Mouse (Mus musculus): ENCODE data around the gene Shank1.

Shank1 gene

GRCm38 (mm10) chr7:44373889-44374652 is 64.0 kb downstream of the Shank1 start:
- peak; percentile 73 to 84 for DNase-seq

- DNase-seq: peak in 1 of 2 experiments; percentile 13
Observed at GRCm38 (mm10) chr7:44374756-44375155, 64.7 kb downstream of the Shank1 start.

- DNase-seq: no peak
Observed at GRCm38 (mm10) chr7:44375207-44375606, 65.2 kb downstream of the Shank1 start.

- DNase-seq: peak in 1 of 2 experiments; percentile 10
Observed at GRCm38 (mm10) chr7:44375793-44376192, 65.7 kb downstream of the Shank1 start.

GRCm38 (mm10) chr7:44378290-44378689 is 68.2 kb downstream of the Shank1 start:
- peak in 1 of 2 experiments; percentile 4 for DNase-seq

GRCm38 (mm10) chr7:44382541-44382940 is 72.5 kb downstream of the Shank1 start:
- peak in 1 of 2 experiments; percentile 13 for DNase-seq

- peak; percentile 82 to 89 for DNase-seq
Observed at GRCm38 (mm10) chr7:44383980-44384715, 74.1 kb downstream of the Shank1 start, which contains the start of gene Syt3. Gene Syt3, plus strand, starts transcription at chr7:44384102.

- no peak for DNase-seq
Observed at GRCm38 (mm10) chr7:44384716-44385059, 74.6 kb downstream of the Shank1 start.

GRCm38 (mm10) chr7:44385720-44386119 is 75.7 kb downstream of the Shank1 start, which contains the start of gene 1700008O03Rik:
Gene 1700008O03Rik, minus strand, starts transcription at chr7:44385820.
- DNase-seq: peak in 1 of 2 experiments; percentile 5

- peak; percentile 94 to 96 for DNase-seq
Observed at GRCm38 (mm10) chr7:44391831-44392230, 81.8 kb downstream of the Shank1 start.

- DNase-seq: no peak
Observed at GRCm38 (mm10) chr7:44392341-44392740, 82.3 kb downstream of the Shank1 start.

- no peak for DNase-seq
Observed at GRCm38 (mm10) chr7:44393284-44393683, 83.2 kb downstream of the Shank1 start.

GRCm38 (mm10) chr7:44398570-44398969 is 88.5 kb downstream of the Shank1 start:
- peak; percentile 71 to 75 for DNase-seq

- DNase-seq: no peak
Observed at GRCm38 (mm10) chr7:44401673-44402072, 91.6 kb downstream of the Shank1 start.

- peak; percentile 90 to 96 for DNase-seq
Observed at GRCm38 (mm10) chr7:44405346-44406014, 95.4 kb downstream of the Shank1 start.

- no peak for DNase-seq
Observed at GRCm38 (mm10) chr7:44406015-44406355, 95.9 kb downstream of the Shank1 start.

Measured in cerebellum, postnatal 36 days (tissue).